Mouse (Mus musculus) adrenal gland, adult 2 months (tissue): ENCODE data around the gene Tbc1d14. TPM values are rescaled to one million over a fixed set of nuclear protein-coding genes. Genes with fewer than 3 reads are reported as not detected.

Experiments used
- DNase-seq: peaks from one replicate; pipeline ENCODE4 v3.0.0; 2021
- polyA plus RNA-seq: library from polyadenylated mRNA; depleted of rRNA; stranded (reverse); fragments of >200 nt; gene quantifications from 2 replicates; pipeline ENCODE4 v1.2.3, GENCODE M21; 2012
- total RNA-seq, 2 experiments: library from RNA; stranded (reverse); gene quantifications; 2 replicates each; pipeline ENCODE4 v1.2.3; 2021

Tbc1d14 gene
- total and polyA plus RNA-seq, 3 experiments, result 18.8 to 47.0 (median 42.1) TPM

- no peak for DNase-seq
These were observed 87.4 kb downstream of the Tbc1d14 start for GRCm38 (mm10) chr5:36505643-36506042.

GRCm38 (mm10) chr5:36505235-36505634 lies 87.8 kb downstream of the Tbc1d14 start:
- no peak for DNase-seq

- DNase-seq, result no peak
These were observed 98.4 kb downstream of the Tbc1d14 start for GRCm38 (mm10) chr5:36494709-36495108.

DNA sequence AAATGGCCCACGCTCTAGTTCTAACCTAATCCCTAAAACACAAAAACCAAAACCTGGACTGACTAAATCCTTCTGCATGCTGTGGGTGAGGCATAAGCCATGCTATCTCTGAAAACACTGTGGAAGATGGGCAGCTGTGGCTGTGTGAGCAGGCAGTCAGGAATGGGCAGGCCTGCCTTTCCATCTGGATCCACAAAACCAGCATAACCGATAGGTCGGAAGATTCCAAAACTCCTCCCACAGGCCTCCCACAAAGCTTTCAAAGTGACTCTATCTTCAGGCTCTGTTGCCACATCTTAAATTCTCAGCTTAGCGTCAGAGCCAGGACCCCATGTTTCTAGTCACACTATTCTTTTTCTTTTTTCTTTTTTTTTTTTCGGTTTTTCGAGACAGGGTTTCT lies 99.2 kb downstream of the Tbc1d14 start:
- no peak for DNase-seq

DNA sequence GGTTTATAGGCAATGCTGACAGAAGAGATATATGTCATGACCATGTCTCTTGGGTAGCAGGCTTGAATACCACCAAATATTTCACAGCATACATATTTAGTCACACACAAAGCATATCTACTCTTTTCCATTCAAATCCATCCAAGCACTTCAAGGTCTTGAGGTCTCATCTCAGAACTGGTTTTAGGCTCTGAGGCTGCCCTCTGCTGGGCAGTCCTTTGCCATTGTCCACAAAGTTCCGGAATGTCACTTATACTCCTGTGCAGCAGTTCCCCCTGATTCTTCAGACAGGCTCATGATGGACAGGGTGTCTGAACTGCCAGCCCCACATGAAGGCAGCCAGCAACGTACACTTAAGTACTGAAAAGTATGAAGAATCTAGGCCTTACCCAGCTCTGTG lies 103.9 kb downstream of the Tbc1d14 start:
- DNase-seq, result peak; percentile 57

- DNase-seq, result no peak
These were observed 107.8 kb downstream of the Tbc1d14 start for GRCm38 (mm10) chr5:36485306-36485705.

GRCm38 (mm10) chr5:36484171-36484990 lies 108.7 kb downstream of the Tbc1d14 start, which contains the start of the genes Tada2b and Ccdc96:
TSS of gene Tada2b (minus strand) at chr5:36484285.
TSS of gene Ccdc96 (plus strand) at chr5:36484588.
- DNase-seq, result peak; percentile 99

- DNase-seq, result peak; percentile 63
These were observed 109.6 kb downstream of the Tbc1d14 start for GRCm38 (mm10) chr5:36483203-36484101.

GRCm38 (mm10) chr5:36481114-36481513 lies 112.0 kb downstream of the Tbc1d14 start:
- no peak for DNase-seq

GRCm38 (mm10) chr5:36480398-36480797 lies 112.7 kb downstream of the Tbc1d14 start:
- DNase-seq, result no peak

- DNase-seq, result no peak
These were observed 113.3 kb downstream of the Tbc1d14 start for GRCm38 (mm10) chr5:36479735-36480134.

- peak; percentile 61 for DNase-seq
These were observed 114.3 kb downstream of the Tbc1d14 start for GRCm38 (mm10) chr5:36478540-36479420.

GRCm38 (mm10) chr5:36477486-36477885 lies 115.6 kb downstream of the Tbc1d14 start:
- DNase-seq, result no peak

DNA sequence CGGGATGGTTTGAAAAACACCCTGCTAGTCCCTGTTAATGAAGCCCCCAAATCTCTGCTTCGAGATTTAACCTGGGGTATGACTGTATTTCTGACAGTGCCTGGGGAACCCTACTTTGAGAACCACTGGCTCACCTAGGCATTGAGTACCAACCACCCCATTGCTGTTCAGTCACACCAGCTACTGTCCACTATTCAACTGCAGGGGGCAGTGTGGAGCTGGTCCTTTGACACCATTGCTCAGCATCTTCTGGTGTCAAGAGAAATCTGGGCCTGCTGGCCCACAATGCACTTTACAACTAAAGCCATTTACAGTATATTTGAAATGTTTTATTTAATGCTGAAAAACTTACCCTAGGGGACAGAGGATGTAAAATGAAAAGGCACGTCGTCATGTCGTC lies 118.8 kb downstream of the Tbc1d14 start:
- peak; percentile 74 for DNase-seq

GRCm38 (mm10) chr5:36472876-36473655 lies 120.0 kb downstream of the Tbc1d14 start:
- DNase-seq, result peak; percentile 63

GRCm38 (mm10) chr5:36471206-36471605 lies 121.9 kb downstream of the Tbc1d14 start:
- no peak for DNase-seq

DNA sequence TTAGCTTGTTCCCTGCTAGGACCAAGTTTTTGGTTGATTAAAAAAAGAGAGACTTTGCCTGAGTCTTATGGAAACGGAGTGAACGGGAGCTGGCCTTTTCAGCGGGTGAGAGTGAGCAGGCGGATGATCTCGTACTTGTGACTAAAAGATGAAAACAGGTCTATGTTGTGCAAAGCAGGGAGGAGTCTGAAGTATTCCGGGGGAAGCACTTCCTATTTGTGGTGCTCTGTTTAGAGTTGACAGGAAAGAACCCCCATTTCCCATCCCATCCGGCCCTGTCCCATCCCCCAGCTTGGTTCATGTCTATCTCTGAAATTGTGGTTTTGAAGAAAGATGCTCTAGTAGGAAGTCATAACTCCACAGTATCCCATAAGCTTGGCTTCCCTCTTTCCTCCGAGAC lies 127.2 kb downstream of the Tbc1d14 start:
- DNase-seq, result no peak

- peak; percentile 99 for DNase-seq
These were observed 128.1 kb downstream of the Tbc1d14 start, which contains the start of gene Grpel1 for GRCm38 (mm10) chr5:36464709-36465661. TSS of gene Grpel1 (plus strand) at chr5:36464998.

GRCm38 (mm10) chr5:36463391-36463790 lies 129.7 kb downstream of the Tbc1d14 start:
- DNase-seq, result no peak

DNA sequence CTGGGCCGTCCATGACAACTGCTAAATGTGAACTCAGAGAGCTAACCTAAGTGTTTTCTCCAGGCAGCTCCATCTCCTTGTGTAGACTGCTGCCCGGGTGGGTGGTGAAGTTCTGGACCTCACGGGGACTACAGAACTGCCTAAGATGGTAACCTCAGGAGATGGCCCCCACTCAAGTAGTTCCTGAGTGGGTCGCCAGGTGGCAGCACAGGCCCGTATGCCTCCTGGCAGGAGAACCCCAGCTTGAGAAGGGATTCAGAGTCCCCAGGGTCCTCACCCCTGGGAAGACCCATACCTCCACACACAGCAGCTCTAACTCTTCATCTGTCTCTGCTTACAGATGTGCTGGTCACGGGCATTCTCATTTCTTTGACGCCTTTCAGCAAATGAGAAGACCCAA lies 130.3 kb downstream of the Tbc1d14 start:
- DNase-seq, result peak; percentile 86
